Mouse (Mus musculus) right cerebral cortex, postnatal 14 days (tissue): Measurements from ENCODE around the gene Tmed6.
"Not testable (repeated sequence)": the region's sequence is repeated elsewhere in the genome, so short reads cannot be mapped to it uniquely, and the experiment has no call there.

Experiments used
- DNase-seq: peaks from one replicate; pipeline ENCODE4 v3.0.0; 2022

Tmed6 gene

DNA sequence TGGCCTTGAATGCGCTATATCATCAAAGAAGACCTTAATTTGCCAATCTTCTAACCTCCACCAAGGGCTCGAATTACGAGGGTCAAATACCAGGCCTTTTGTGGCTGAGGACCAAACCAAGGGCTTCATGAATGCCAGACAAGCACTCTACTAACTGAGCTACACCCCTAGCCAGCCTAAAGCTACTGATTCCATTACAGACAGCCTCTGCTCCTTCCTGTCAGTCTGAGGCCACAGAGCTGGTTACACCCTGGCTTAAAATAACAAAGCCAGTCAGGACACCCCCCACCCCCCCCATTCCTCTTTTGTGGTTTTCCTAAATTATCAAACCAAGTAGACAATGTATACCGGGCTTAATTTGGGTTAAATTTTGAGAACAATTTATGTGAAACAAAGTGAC, 8.3 kb upstream of the Tmed6 start:
- no peak for DNase-seq

DNA sequence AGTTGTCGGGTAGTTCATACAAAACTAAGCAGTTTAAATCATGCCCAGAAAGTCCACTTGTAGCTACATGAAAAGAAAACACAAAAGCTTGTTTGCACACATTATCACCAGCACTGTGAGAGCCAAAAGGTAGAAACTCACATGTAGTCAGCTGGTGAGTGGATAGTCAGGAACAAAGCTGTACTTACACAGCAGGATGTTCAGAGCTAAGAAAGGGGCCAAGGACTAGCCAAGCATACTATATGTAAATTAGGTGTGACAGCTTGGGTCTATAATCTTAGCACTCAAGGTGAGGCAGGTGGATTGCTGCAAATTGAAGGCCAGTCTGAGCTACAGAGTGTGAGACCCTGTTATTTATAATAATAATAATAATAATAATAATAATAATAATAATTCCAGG, 2.8 kb downstream of the Tmed6 start:
- no peak for DNase-seq

DNA sequence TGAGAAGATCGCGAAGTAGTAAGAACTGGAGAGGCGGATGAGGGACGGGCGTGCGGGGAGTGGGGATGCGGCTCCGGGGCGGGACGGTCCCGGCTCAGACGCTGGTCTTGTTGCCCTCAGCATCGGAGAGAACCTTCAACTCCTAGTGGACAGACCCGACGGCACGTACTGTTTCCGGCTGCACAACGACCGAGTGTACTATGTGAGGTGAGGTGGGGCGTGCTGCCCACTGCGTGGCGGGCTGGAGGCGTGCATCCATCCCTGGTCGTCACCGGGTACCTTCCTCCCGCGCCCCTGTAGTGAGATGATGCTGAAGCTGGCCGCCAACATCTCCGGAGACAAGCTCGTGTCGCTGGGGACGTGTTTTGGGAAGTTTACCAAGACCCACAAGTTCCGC, 8.5 kb downstream of the Tmed6 start:
- no peak for DNase-seq

DNA sequence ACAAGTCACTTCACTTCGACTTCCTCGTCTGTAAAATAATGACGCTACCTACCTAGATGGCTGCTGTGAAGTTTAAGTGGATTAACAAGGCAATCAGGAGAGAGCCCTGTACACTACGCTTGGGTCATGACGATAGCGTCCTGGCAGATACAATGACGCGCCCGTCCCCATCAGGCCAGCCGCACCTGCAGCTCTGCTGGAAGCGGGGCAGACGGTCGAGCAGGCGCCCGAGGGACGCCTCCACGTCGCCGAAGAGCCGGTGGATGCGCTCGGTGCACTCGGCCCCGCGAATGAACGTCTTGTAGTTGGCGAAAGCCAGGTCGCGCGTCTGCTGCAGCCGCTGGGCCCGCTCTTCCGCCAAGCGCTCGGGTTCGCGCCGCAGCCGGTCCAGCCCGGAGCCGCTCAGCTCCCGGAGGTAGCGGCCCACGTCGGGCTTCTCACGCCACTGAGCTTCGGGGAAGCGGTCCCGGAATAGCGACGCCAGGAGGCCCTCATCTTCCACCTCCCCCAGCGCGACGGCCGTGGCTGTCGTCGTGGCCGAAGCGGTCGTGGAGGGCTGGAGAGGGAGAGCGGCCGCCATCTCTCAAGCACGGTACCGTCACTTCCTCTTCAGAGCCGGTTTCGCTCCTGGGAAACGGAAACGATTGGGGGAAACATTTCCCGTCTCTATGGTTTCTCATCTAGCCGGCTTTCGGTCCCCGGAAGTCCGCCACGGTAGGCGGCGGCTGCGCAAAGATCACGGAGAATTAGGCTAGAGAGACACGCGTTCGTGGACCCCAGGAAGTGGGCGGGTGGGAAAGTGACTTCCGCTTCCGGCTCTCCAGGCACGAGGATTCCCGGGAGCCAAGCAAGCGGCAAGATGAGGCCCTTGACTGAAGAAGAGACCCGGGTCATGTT, 9.1 kb downstream of the Tmed6 start, which contains the start of the genes Cog8 and Nip7:
Gene Cog8 (minus strand): TSS at position 614 of the 897 bp plus-strand sequence.
Gene Nip7 (plus strand): TSS at position 802 of the 897 bp plus-strand sequence.
- DNase-seq, result peak; percentile 93

DNA sequence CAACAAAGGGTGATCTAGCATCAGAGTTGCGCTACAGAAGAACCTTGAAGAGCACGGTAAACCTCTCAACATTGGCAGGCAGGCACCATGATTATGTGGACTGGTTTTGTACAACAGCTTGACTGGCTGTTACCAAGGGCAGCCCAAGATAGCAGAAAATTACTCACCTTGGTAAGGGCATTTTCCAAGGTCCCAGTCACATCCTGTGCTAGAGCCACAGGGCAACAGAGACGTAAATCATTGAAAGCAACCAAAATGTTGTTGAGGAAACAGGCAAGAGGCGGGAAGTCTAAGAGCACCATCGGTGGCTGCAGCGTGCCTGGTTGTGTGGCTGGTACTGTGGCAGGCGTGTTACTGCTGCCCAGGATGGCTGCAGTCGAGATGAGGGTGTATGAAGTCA, 13.4 kb downstream of the Tmed6 start:
- no peak for DNase-seq

DNA sequence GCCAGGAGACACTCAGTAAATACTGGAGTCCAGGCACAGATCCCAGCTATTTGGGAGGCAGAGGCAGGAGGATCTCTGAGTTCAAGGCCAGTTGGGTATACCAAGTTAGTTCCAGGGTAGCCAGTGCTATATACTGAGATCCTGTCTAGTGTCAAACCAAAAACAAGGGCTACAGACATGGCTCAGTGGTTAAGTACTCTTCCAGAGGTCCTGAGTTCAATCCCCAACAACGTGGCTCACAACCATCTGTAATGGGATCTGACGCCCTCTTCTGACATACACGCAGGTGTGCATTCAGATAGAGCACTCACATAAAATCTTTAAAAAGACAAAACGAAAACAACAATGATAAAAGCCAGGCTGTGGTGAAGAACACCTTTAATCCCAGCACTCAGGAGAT, 16.0 kb downstream of the Tmed6 start:
- no peak for DNase-seq

DNA sequence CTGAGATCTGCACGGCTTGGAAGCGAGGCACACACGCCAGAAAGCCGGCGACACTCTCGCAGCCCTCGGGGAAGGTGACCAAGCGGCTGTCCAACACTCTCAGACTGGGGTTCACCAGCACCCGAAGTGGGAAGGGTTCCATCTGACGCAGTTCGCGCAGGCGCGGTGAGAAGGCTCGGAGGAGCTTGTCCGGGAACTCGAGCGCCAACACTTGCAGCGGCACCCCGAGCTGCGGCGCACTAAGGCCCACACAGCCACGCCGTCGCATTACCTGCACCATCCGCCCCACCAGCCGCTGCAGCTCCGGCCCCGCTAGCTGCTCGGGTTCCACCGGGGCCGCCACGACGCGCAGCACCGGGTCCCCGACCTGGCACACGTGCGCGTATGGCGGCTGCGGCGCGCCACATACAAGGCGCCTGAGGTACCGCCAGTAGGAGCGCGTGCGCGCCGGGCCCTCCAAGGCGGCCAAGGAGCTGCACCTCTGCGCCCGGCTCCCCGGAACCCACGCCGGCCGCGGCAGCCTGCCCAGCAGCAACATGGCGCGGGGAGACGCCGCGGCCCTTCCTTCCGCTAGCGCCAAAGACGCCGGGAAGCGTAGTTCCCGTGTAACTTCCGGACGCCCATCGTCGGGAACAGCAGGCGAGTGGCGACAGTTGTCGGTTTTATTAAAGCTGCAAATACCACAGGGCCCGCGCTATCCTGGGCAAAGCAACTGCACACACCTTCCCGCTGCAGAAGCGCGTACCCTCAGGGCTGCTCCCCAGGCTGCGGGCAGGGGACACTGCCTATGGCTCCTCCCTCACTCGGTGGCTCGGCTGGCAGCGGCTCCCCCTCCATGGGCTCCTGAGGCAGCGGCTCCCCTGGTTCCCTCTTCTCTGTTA, 17.1 kb downstream of the Tmed6 start, which contains the start of gene Pdf:
Gene Pdf (minus strand): TSS at position 554 of the 881 bp plus-strand sequence.
- peak; percentile 88 for DNase-seq

DNA sequence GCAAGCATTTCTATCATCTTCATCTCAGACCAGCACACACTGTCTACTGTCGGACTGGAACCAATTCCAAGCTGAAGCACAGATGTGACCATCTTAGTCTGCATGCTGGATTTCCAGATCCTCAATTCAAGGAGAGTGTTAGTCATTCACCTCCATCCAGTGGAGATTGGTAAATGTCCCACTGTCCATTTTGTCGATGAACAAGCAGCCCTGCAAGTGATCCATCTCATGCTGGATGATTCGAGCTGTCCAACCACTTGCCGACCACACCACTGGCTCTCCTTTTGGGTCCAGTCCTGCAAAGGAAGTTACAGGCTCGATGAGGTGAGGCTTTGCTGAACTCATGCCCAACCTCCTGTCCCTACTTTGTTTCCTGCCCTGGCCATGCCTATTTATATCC, 18.5 kb downstream of the Tmed6 start:
- no peak for DNase-seq

DNA sequence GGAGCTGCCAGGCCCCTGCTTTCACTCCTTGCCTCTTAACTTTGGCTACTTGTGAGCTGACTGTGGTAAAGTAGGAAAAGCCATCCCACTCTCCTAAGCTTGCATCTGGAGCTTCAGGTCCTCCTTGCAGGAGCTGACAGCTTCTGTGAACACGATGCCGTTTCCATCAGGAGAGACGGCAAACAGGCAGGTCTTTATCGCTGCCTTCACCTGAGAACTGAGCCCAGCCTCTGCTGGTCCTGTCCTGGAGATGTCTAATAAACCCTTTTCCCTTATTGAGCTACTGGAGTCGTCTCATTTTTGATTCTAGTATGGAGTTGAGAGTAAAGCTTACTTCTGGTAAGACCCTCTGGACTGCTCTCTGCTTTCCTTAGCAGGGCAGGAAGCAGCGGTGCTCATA, 20.0 kb downstream of the Tmed6 start:
- DNase-seq, result no peak

DNA sequence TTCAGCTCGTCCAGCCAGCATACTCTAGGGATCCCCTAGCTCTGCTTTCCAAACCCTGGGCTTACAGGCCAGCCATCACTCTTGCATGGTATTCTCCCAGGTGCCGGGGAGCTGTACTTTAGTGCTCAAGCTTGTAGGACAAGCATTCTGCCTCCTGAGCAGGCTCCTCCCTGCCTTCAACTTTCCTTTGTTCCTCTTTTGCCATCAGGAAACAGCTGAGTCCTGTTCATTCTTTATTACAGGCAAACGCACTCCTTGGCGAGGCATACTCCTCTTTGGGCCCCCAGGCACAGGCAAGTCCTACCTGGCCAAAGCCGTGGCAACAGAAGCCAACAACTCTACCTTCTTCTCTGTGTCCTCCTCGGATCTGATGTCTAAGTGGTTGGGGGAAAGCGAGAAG, 24.8 kb downstream of the Tmed6 start:
- DNase-seq, result no peak

DNA sequence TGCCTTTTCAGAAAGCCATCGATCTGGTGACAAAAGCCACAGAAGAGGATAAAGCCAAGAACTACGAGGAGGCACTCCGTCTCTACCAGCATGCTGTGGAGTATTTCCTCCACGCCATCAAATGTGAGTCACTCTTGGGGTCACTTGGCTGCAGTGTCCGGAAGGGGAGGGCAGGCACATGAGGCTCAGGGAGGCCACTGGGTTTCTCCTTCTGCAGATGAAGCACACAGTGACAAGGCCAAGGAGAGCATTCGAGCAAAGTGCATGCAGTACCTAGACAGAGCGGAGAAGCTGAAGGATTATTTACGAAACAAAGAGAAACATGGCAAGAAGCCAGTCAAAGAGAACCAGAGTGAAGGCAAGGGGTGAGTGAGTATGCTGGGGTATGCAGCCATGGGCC, 28.8 kb downstream of the Tmed6 start:
- DNase-seq, result no peak

DNA sequence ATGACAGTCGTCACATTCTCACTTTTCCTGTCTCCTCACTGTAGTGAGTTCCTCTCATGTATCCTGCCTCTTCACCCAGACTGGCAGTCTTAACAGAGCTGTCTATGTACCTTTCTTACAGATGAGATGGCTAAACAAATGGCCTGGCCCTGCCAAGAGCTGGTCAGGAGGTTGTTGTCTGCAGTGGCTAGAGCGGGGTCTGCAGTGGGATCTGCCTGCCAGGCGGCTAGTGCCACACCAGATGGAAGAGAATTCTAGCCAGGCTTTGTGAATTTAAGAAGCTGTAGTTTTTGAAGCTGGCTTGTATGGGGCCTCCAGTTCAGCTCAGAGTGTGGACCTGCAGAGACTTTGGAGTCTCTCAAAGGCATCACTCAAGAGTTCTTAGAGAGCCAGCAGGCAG, 29.8 kb downstream of the Tmed6 start:
- no peak for DNase-seq

DNA sequence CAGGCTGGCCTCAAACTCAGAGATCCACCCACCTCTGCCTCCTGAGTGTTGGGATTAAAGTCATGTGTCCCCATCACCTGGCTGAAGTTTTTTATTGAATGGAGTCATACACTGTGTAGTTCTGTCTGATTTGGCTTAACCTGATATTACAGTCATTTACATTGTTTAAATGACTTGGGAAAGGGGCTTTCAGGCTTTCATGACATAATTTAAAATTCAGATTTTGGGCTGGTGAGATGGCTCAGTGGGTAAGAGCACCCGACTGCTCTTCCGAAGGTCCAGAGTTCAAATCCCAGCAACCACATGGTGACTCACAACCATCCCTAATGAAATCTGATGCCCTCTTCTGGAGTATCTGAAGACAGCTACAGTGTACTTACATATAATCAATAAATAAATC, 31.8 kb downstream of the Tmed6 start:
- DNase-seq, result not testable (repeated sequence)

DNA sequence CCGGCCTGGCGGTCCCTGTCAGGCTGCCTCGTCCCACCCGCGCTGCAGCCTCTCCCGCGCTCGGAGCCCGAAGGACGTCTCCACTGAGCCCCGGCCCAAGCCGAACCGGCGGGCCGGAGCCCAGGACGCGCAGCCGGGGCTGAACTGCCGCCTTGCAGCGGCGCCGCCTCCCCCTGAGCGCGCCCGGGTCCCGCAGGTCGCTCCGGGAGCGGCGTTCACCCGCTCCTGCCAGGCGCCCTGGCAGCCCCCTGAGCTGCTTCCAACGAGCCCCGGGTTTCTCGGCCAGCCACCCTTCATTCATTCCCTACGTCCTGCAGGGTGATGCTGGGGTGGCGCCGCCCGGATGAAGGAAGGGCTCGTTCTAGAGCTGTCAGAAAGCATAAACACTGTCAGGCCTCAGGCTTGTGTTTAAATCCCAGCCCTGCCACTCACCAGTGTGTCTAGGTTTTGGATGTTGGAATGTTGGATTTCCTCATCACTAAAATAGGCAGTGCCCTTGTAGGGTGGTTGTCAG, 33.8 kb downstream of the Tmed6 start:
- DNase-seq, result no peak

DNA sequence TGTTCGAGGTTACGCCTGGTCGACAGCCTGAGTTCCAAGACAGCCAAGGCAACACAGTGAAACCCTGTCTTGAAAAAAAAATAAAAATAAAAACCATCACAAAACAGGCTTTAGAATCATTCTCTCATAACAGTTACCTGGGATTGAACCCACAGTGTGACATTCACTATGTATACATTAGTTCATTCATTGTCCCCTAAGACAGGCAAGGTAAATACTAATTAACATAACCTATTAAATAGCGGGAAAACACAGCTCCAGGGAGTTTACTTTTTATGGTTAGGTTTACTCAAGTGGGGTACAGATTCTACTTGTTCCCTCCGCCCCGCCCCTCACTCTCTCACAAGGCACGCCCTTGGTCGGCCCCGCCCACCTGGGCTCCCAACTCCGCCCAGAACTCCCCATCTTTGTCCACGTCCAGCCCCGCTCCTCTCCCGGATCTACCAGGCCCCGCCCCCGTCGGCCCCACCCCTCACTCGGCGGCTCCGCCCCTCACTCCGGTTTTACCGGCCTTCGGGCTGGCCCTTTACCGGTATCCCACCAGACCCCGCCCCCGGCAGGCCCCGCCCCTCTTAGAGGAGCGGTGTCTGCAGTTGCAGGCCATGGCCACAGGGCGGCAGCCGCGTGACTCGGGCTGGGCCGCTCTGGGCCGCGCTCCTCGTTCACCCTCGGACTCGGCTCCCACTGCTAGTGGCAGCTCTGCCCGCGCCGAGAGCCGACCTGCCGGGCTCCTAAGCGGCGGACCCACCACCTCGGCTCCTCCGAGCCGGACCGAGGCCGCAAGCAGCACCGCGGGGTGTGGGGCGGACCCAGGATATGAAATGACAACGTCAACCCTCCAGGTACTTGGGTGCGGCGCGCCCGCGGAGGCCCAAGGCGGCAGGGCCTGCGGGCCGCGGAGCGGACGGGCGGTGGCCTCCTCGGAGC, 34.5 kb downstream of the Tmed6 start, which contains the start of gene Vps4a:
Gene Vps4a (plus strand): TSS at position 573 of the 927 bp plus-strand sequence.
- peak; percentile 94 for DNase-seq

DNA sequence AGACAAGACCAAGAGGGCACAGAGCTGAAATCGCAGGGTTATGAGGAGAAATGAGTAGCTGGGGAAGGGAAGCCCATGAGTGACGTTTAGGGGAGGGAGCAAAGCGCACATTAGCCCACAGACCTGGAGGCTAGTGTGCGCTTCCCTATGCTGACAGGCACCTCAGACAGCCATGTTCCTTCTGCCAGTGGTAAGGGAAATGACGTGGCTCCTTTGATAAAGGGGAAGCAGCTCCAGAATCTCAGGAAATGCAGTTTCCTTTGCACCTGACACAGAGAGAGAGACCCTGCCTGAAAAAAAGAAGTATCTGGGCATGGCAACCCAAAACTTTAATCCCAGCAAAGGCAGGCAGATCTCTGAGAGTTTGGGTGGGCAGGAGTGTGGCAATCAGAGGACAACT, 35.4 kb downstream of the Tmed6 start:
- DNase-seq, result no peak

DNA sequence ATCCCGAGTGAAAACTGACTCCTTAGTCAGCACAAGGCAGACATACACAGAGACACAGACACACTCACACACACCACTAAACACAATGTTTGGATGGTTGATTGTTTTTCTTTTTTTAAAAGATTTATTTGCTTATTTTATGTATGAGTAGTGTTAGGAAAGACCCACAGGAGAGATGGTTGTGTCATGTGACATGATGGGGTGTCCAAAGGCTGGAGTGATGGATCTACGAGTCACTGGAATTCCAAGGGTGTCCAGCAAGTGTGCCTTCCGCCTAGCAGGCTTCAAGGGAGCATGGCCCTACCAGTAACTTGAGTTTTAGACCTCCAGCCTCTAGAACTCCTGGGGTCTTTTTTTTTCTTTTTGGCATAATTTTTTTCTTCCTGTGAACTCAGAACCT, 36.1 kb downstream of the Tmed6 start:
- no peak for DNase-seq

DNA sequence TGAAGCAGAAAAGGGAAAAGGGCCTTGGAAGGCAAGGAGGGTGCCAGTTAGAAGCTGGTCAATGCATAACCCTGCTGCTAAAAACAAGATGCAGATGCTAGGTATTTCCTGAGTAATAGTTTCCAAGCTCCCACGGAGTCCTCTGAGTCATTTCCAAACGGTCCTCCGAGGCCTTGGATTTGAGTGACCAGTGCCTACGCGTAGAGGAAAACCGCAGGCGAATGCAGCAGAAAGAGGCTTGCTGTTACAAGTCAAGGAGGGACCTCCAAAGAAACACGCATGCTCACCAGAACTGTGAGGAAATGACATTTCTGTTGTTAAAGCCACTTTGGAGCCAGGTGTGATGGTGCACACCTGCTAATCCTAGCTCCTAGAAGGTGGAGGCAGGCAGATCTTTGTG, 42.0 kb downstream of the Tmed6 start:
- DNase-seq, result no peak

DNA sequence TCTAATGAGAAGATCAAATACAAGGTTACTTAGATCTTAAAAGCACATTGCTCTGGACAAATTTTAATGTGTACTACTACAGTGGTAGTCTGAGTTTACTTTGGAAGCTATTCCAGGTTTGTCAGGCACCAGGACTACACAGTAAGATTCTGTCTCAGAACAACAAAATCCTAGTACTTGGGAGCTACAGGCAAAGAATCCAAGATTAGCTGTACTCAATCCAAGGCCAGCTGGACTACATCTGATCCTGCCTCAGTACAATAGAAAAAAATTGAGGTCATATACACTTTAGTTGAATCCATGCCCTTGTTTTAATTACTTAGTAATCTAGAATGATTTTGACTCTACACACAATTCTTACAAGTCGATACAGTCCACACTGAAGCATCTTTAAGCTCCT, 50.5 kb downstream of the Tmed6 start:
- DNase-seq, result no peak

DNA sequence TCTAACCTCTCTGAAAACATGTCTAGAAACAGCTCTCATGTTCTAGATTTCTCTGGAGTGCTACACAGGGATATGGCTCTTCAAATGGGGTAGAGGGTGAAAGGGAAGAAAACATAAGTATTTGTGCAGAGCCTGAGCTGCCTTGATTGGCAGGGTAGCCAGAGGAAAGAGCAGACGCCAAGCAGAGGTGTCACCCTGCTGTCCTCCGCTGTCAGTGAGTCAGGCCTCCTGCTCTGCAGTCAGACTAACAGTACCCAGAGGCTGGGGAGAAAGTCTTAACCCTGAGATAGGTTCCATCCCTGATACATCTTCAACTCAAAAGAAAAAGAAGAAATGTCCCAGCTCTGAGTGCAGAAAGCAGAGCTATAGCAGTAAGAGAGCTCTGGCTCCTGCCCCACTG, 52.8 kb downstream of the Tmed6 start:
- DNase-seq, result no peak
